Mouse (Mus musculus) lung, postnatal 4 days (tissue): ENCODE measurements around the gene Rnase13.
"Not testable (repeated sequence)": the region's sequence is repeated elsewhere in the genome, so short reads cannot be mapped to it uniquely, and the experiment has no call there.

Experiments
- DNase-seq, 2 experiments: peaks; one replicate each; pipeline ENCODE4 v3.0.0; 2021

The Rnase13 gene

DNA sequence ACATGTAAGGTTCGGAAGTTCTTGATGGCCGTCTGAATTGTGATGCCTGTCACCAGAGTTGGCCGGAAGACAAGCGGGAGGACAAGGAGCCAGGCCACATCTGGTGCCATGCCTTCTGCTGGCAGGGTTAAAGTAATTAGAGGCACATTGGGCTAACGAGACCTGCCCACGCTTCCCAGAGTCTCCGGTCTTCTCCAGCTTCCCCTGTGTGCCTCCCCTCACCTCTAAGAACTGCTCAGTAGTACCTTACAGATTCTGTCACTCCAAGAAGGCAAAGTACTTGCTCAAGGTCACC is at the start of gene Rnase13:
Gene Rnase13 (minus strand): TSS at position 203 of the 295 bp plus-strand sequence.
- DNase-seq: no peak

DNA sequence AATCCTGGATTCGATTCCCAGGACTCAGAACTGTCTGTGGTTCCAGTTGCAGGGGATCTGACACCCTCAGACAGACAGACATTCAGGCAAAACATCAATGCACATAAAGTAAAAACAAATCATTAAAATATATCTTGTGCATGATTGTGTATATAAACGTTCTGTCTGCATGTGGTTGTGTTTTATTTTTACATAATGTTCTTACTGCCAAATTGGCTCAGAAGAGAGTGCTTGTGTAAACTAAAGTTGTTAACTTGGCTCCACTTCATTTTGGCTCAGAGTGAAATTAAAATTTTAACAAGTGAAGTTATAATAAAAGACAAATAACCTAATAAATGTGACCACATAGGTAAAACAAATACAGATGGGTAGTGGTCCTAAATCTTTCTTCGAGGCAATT is 44.8 kb upstream of the Rnase13 start:
- DNase-seq: no peak

DNA sequence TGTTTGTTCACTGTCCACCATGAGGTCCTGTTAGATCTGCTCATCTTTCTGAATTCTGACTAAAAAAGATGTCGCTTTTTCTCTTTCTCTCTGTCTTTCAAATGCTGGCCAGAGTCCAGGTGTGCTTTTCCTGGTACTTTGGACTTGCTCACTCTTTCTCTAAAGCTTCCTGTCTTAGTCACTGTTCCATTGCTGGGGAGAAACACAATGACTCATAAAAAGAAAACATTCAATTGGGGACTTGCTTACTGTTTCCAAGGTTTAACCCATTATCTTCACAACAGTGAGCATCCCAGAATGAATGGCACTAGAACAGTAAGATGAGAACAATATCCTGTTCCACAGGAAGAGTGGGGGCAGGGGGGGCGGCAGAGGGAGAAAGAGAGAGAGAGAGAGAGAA is 37.7 kb upstream of the Rnase13 start:
- DNase-seq: no peak

DNA sequence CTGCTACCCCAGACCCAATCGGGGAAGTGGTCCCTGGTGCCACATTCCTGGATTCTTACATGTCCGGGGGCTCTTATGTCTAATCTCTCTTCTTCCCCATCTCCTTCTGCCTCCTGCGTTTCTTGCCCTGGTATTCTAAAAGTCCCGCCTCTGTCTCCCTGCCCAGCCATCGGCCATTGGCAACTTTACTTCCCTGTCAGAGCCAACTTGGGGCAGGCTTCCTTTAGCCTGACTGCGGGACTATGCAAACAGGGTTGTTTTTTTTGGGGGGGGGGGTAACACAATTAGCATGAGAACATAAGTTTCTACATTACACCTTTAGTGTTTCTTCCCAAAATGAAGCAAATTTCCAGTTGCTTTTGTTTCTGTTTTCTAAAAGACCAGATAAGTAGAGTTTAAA is 20.8 kb upstream of the Rnase13 start:
- no peak for DNase-seq

DNA sequence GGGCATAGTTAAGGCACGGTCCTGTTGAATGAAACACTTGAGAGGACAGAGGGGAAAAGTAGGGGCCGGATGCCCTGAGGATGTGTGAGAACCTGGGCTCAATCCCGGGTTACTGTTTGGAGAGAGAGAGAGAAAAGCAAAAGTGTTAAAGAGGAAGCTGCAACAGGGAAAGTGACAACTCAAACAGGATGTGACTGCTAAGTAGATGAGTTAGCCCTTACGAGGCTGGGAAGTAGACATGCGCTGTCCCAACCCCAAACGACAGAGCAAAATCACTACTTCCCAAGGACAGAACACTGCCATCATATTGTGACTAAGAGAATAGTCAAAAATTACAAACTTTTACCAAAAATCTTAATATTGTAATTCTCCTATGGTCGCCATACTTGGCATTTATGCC is 19.7 kb upstream of the Rnase13 start:
- no peak for DNase-seq

DNA sequence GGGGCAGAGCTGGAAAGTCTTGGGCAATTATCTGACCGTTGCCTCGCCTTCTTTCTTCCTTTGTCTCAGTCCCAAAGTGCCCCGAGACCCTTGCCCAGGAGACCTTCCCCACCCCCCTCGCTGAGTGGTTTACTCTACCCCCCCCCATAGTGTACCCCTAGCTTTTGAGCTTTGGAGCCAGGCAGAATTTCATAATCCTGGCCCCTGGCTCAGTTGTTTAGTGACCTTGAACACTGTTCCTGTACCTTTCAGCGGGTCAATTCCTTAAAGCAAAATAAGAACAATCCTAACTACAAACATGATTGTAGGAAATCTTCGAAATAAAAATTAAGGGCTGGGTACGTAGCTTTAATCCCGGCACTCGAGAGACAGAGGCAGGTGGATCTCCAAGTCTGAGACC is 19.0 kb upstream of the Rnase13 start:
- no peak for DNase-seq

DNA sequence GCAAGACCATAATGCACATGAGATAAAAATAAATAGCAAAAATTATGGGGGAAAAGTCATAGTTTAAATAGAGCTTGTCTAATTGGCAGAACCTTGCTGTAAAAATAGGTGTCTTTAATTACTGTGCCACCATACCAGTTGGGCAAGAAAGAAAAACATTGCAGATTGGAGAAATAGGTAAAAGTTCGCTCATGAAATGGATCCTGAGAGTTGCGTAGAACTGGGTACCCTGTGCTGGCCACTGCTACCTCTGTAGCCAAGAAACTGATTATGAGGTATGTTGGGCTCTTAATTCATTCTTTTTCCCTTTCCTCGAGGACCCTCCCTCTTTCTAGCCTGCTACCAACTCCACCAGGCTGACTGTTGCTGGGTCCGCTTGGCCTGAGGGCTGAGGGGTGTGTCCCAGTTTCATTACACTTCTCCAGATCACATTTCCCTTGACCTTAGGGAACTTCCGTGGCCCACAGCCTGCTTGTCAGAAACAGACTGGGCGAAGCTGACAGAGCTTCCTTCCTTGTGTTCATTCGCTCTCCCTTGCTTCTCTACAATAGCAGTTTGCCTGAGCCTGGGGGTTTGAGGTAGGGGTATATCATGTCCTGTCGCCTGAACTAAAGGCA is 18.5 kb upstream of the Rnase13 start:
- peak; percentile 40 to 42 for DNase-seq

DNA sequence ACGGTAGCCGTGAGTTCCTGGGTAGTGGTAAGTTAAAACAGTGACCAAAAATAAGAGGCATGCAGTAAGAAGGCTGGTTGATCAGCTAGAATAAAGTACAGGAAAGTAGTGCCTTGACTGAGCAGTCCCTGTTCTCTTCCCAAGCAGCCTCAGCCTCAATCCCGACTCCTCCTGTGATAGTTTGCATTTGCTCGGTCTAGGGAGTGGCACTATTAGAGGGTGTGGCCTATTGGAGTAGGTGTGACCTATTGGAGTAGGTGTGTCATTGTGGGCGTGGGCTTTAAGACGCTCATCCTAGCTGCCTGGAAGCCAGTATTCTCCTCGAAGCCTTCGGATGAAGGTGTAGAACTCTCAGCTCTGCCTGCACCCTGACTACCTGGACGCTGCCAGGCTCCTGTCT is 16.4 kb upstream of the Rnase13 start:
- no peak for DNase-seq

DNA sequence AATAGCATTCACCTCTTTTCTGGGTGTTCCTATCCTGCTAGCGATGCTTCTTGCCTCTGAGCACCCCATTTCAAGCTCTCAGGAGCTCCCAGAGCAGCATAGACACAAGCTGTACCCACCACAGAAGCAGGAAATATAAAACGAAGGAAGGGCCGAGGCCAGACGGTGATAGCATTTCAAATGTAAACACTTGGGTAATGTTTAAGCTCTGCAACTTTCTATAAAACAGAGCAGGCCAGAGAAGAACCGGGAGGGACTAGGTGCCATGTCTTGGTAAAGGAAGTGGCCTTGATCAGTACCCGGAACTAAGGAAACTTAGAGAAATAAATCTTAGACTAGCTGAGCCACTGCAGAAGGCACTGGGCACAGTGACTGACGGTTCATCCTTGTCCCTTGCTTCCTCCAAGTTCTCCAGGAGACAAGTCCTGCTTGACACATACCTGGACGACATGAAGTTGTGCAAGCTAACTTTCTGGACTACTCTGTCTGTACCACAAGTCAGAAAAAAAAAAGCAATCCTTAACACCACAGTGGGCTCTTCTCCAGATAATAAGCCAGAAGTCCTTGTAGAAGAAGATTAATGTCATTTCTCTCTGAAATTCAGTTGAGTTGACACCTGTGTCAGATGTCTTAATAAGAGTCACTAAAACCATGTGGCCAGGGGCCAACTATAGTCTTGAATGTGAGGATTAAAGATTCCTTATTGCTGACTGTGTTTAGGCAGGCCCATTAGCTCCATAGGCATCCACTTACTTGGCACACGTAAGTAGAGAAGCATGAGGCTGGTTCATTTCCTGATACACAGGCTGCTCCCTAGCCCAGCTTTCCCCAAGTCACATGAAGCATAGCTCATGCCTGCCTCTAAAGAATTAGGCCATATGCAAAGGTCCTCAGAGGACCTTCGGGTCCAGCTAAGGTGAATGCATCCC is 9.8 kb upstream of the Rnase13 start:
- DNase-seq: no peak

DNA sequence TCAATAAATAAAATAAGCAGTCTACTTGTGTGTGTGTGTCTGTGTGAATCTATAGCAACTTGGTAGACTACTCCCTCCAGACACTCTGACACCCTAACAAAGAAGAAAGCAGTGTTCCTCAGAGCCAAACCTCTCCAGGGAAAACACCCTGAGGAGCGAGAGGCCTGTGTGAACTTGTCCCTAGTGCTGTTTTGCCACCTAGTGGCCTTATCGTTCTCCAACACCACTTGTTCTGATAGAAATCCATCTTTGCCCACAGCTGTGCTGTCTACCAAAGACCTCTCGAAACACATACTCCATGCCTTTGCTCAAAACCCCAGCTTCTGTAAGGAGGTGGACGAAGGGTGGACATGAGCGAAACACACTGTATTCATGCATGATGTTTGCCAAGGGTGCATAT is 8.3 kb upstream of the Rnase13 start:
- DNase-seq: peak; percentile 58 to 77

DNA sequence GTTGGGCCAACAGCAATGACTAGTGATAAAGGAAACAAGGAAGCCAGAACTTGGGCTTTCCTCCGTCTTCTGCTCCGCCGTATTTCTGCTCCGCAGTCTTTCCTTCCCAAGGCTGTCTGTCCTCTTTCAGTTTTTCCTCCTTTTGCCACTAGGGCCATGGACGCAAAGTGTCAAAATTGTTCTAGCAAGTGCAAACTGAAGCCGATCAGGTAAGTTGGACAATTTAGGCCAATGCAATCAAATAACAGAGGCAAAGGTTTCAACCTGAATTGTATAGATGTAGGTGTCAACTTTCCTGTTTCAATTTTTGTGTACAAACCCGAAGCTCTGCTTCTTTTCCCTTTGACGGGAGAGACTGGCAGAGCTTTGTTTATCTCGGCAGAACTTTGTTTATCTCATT is 7.4 kb upstream of the Rnase13 start:
- no peak for DNase-seq

DNA sequence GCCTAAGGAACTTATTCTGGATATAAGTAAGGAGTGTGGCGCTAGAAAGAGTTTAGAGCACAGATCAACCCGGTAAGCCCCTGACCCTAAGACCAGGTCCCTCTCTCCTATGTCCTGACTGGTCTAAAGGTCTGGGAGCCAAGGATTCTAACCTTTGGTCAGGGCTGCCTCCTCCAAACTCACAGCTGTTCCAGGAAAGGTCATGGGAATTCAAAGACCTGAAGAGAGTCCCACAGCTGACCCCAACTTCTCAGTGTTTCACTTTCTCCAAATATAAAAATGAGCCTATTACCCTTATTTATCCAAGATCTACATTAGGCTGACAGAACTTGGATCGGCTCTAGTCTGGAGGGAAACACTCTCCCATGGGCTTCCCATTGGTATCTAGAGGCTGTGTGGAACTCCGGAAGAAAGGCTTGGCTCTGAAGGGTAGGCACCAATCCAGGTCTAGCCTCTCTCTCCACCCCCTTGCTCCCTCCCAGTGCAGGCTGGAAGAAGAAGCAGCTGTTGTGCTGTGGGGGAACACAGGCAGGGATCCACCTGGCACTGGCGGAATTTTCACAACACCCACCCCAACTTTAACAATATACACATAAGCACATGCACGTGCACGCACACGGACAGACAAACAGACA is 6.9 kb upstream of the Rnase13 start:
- peak; percentile 55 to 80 for DNase-seq

DNA sequence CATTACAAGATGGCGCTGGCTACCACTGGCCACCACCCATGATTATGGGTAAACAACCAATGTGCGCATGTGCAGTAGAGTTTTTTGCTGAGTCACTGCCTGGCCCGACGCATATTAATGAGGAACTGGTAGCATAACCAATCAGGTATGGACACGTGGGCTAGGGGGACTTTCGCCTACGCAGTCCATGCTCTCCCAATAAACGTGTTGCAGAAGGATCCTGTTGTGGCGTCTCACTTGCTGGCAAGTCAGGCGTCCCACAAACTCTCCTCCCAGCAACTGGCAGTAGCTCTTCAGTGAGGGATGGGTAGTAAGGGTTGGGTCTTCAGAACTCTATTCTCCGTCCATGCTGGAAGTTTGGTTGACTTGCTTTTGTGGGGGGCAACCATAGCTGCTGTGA is 4.4 kb upstream of the Rnase13 start:
- DNase-seq: not testable (repeated sequence)

DNA sequence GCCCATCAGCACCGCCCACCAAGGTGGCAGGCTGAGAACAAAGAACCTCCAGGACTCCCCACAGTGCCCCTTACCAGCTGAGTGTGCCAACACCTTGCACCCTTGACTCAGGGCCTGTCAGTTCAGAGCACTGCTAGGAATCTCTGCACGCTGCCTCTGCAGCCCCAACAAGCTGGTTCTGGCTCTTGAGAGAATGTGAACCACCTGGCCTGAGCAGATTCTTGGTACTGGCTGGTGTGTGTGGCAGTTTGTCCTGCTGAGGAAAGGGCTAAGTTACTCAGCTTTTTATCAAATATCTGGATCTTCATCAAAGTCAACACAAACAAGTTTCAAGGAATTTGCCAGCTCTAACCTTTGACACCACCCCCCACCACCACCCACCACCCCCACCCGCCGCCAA is 919 bp upstream of the Rnase13 start:
- no peak for DNase-seq

DNA sequence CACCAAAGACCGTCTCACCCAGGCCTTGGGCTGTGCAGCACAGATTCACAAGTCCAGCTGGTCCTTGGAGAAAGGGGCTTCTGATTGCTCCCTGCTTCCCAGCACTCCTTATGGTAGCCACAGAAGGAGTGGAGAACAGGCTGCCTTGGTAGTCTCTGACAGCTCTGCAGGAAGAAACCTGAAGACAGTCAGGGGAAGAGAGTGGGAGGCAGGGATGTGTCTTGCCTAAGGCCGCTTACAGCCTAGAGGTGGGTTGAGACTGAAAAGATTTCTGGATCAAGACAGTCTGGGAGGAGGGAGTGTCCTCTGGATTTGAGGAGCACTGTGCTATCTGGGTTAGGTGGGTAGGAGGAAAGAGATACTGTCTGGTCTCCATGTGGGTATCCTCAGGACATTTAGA is 337 bp upstream of the Rnase13 start:
- no peak for DNase-seq

DNA sequence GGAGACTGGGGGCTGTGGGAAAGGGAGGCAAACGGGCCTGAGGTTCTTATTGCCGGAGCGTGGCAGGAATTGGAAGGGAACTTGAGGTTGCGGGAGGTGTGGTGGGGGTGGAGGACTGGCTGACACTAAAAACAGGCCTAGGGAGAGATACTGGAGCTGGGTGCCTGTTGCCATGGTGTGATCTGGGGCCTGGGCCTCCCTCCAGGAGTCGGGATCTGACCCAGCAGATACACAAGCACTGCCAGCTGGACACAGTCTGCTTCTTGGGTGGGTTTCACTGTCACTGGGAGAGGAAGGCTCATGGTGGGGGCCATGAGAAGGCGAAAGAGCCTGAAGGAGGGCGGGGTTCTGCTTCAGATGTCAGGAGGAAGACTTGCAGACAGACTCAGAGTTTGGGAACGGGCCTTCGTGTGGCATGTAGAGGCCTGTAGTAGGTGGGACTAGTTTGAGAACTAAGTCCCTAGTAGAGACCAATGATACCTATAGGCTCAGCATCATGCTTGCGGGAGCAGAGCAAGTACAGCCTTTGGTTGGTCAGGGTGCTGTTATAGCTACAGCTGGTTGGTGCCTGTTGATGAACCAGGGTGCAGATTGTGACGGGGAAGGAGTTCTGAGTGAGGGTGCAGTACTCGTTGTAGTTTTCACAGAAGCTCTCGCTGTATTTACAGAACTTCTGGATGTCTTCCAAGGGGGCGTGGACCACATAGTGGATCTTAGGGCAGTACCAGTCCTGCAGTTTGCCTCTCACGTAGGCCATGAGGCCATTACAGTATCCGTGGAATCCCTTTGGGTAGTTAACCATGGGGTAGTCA is 608 bp downstream of the Rnase13 start:
- DNase-seq: peak; percentile 41 to 82

DNA sequence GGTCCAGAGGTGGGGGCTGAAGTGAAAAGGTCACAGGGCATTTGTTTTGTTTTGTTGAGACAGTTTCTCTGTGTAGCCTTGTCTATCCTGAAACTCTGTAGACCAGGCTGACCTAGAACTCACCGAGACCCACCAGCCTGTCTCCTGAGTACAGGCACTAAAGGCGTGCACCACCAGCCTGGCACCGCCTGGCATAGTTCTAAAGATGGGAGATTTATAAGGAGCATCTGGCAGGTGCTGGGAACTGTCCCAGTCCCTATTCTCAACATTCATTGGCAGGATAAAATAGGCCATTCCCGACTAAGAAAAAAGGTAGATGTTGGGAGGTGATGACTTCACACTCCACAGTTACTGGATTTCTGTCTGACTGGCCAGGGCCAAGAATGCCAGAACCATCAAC is 3.6 kb downstream of the Rnase13 start:
- DNase-seq: no peak

DNA sequence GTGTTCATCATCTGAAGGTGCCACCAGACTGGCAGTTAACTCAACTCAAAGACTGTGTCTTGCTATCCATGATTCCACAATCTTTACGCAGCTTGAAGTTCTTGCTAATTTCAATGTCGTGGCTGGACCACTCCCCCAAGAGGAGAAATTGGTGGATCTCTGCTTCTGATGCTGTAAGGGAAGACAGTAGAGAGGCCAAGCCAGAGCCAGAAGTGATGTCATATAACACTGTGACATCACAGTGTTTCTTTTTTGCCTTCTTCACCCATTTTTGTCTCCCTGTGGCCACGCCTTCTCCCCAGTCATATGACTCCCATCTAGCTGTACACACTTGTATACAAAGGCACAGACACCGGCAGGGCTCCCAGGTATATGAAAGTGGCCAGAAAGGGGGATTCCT is 4.4 kb downstream of the Rnase13 start, which contains the start of gene Tppp2:
Gene Tppp2 (plus strand): TSS at position 301 of the 400 bp plus-strand sequence.
- DNase-seq: no peak

DNA sequence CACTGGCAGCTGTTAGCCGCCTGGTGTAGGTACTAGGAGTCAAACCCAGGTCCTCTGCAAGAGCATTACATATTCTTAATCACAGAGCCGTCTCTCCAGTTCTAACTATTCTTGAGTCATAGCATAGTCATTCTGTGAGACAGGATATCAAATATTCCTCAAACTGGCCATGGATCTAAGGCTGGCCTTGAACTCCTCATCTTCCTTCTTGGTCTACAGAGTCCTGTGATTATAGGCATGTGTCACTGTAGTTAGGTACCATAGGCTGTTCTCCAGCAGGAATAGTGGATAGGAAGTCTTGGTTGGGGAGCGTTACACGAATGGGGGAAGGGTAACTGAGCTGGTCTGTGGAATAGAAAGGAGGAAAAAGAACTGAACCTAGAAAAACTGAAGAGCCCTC is 6.0 kb downstream of the Rnase13 start:
- no peak for DNase-seq

DNA sequence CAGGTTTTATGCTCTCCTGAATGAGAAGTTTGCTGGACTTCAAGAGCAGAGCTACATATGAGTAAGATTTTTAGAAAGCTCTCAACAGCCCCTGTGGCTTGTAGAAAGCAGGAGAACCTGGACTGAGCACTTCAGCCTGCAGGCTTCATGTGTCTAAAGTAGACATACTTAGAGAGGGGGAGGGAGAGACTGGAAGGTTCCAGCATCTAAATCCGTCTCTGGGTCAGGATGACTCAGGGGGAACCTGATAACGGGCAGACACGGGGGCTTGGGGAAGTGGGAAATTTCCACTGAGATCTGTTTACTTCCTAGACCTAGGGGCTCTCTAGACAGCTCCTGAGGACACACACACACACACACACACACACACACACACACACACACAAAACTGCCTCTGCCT is 7.5 kb downstream of the Rnase13 start:
- no peak for DNase-seq

DNA sequence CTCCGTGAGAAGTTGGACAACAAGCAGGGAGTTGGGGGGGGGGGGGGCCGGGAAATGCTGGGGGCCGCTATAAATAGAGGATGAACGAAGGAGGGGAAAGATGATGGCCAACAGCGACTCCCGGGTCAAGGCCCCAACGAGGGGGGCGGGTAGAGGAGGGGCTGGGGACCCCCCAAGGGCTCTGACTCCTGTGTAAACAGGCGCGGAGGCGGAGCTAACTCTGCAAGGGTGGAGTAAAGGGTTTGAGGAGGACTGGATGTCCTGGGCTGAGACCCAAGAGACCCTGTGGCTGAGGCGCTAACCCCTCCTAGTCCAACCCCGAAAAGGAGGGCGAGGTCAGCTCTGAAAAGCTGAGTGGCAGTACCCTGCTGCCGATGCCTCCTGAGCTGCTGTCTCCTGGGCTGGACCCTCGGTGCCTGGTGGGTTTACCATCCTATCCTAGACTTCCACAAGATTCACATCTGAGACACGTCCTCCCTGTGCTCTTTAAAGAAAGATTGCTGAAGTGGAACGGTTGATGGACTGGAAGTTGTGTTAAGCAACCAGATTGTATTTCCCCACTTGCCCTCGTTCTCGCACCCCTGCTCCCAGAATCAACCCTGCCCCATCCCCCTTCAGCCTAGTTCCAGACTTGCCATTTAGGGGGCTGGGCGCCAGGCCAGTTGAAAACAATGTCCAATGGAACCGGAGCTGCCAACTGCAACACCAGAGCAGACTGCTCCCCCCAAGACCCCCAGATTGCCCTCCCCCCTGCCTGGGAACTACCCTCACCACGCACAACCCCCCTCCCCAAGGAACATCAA is 8.4 kb downstream of the Rnase13 start, which contains the start of gene Ndrg2:
Gene Ndrg2 (minus strand): TSS at position 199 of the 803 bp plus-strand sequence.
- peak; percentile 71 to 91 for DNase-seq
